Mouse (Mus musculus): ENCODE measurements around the gene Ndufs7. TPM values are rescaled to one million over a fixed set of nuclear protein-coding genes. Genes with fewer than 3 reads are reported as not detected.

Gene Ndufs7
- total and polyA plus RNA-seq, 3 experiments: 377 to 458 TPM; not detected in 1

GRCm38 (mm10) chr10:80261585-80261968, 12.7 kb downstream of the Ndufs7 start:
- Histone ChIP-seq H3K27ac (ENCODE audit: control insufficient read depth, low read depth, low read length) (peak overlapping the region; percentile 90), H3K36me3 (ENCODE audit: control insufficient read depth in 1 of 2, insufficient read depth in 2 of 2, low read length in 2 of 2) (peaks cover 0 to 11% of the 10 kb centered on the region in 2 experiments; a peak in 2 of 4 replicates), H3K4me1 (ENCODE audit: control insufficient read depth in 1 of 2, insufficient read depth in 2 of 2, low read length in 2 of 2) (peaks cover 3 to 22% of the 10 kb centered on the region in 2 experiments; a peak in 3 of 4 replicates), H3K79me2 (ENCODE audit: control insufficient read depth, insufficient read depth, low read length, poor library complexity) (peaks cover 17% of the 10 kb centered on the region), H3K9me3 (replicated peaks; ENCODE audit: insufficient read depth, low read length) (no peaks in the 10 kb centered on the region), H3K4me3 (ENCODE audit: control insufficient read depth in 1 of 2, insufficient read depth in 1 of 2, low read depth in 2 of 2, low read length in 2 of 2) (peak overlapping the region; percentile 77 to 79), H3K9ac (ENCODE audit: control insufficient read depth, low read depth, low read length, poor library complexity, severe bottlenecking) (peak overlapping the region; percentile 87), H3K27me3 (ENCODE audit: control insufficient read depth in 1 of 2, insufficient read depth in 2 of 2, low read length in 2 of 2) (no peaks in the 10 kb centered on the region)
- peak; percentile 99 for DNase-seq (ENCODE audit: low read depth, low spot score)
- peak; percentile 87 for TF ChIP-seq POLR2AphosphoS2 (IDR thresholded peaks at IDR 0.05; ENCODE audit: low read length)
- TF ChIP-seq MXI1 (IDR thresholded peaks at IDR 0.05; ENCODE audit: low read depth, low read length): peak; percentile 96
- TF ChIP-seq ZNF384 (IDR thresholded peaks at IDR 0.05; ENCODE audit: low read depth, low read length): no peak
- peak; percentile 30; the same call in 1 of the 2 replicates for TF ChIP-seq TCF12 (IDR thresholded peaks at IDR 0.05; ENCODE audit: low read depth, low read length)
- TF ChIP-seq ETS1 (IDR thresholded peaks at IDR 0.05; ENCODE audit: low read depth, low read length): peak; percentile 67
- no peak for TF ChIP-seq MYB (IDR thresholded peaks at IDR 0.05; ENCODE audit: low read depth, low read length)
- TF ChIP-seq NELFE (IDR thresholded peaks at IDR 0.05; ENCODE audit: low read depth, low read length): peak; percentile 87
- TF ChIP-seq POLR2AphosphoS5 (IDR thresholded peaks at IDR 0.05; ENCODE audit: borderline replicate concordance, low read depth, low read length): no peak
- no peak for TF ChIP-seq CHD2 (IDR thresholded peaks at IDR 0.05; ENCODE audit: low read length)
- peak; percentile 98 for TF ChIP-seq BHLHE40 (IDR thresholded peaks at IDR 0.05; ENCODE audit: borderline replicate concordance, low read depth, low read length)
- peak; percentile 78 for TF ChIP-seq TBP (IDR thresholded peaks at IDR 0.05; ENCODE audit: low read depth, low read length)
- peak; percentile 92 for TF ChIP-seq MAX (IDR thresholded peaks at IDR 0.05; ENCODE audit: low read length)
- peak; percentile 20; the same call in 1 of the 2 replicates for TF ChIP-seq NRF1 (IDR thresholded peaks at IDR 0.05; ENCODE audit: insufficient read depth, low read depth, low read length, poor library complexity, severe bottlenecking)
- peak; percentile 87 for TF ChIP-seq SIN3A (IDR thresholded peaks at IDR 0.05; ENCODE audit: low read length)
- TF ChIP-seq JUND (IDR thresholded peaks at IDR 0.05; ENCODE audit: low read depth, low read length): no peak
- TF ChIP-seq USF2 (IDR thresholded peaks at IDR 0.05; ENCODE audit: borderline replicate concordance in 1 of 2, insufficient read depth in 1 of 2, low read depth in 1 of 2, low read length in 2 of 2): no peak
- TF ChIP-seq ELF1 (IDR thresholded peaks at IDR 0.05; ENCODE audit: low read depth, low read length): peak; percentile 89
- TF ChIP-seq GATA1 (IDR thresholded peaks at IDR 0.05; ENCODE audit: low read depth, low read length): peak; percentile 71
- peak; percentile 96 for TF ChIP-seq MYC (IDR thresholded peaks at IDR 0.05; ENCODE audit: low read depth, low read length)
- no peak for TF ChIP-seq RCOR1 (IDR thresholded peaks at IDR 0.05; ENCODE audit: low read depth, low read length)
- peak; percentile 80 to 95 for TF ChIP-seq POLR2A (IDR thresholded peaks at IDR 0.05; ENCODE audit: control insufficient read depth in 1 of 2, insufficient read depth in 1 of 2, low read depth in 1 of 2, low read length in 2 of 2, poor library complexity in 1 of 2)
- TF ChIP-seq GABPA (IDR thresholded peaks at IDR 0.05; ENCODE audit: low read depth, low read length): no peak
- TF ChIP-seq USF1 (IDR thresholded peaks at IDR 0.05; ENCODE audit: low read depth, low read length): peak; percentile 28; the same call in 1 of the 2 replicates
- no peak for TF ChIP-seq MEF2A (IDR thresholded peaks at IDR 0.05; ENCODE audit: extremely low read depth, insufficient replicate concordance, low read depth, low read length, poor library complexity, severe bottlenecking)
- TF ChIP-seq HCFC1 (IDR thresholded peaks at IDR 0.05; ENCODE audit: low read depth, low read length): peak; percentile 70
- TF ChIP-seq KAT2A (conservative IDR thresholded peaks at IDR 0.05; ENCODE audit: low read depth, low read length): no peak

Data from MEL (cell line).